Mouse (Mus musculus) myocyte (in vitro differentiated cells): Measurements from ENCODE around the gene Siglece. TPM values are rescaled to one million over a fixed set of nuclear protein-coding genes. Genes with fewer than 3 reads are reported as not detected.

ENCODE experiments used
- H3K27me3 ChIP-seq: one replicate; pipeline ENCODE4 v1.6.1; 2011; ENCODE audit not compliant: control insufficient read depth, insufficient read depth, insufficient read length
- H3K36me3 ChIP-seq: one replicate; pipeline ENCODE4 v1.6.1; 2011; ENCODE audit not compliant: control insufficient read depth, insufficient read depth
- H3K4me2 ChIP-seq: one replicate; pipeline ENCODE4 v1.6.1; 2011; ENCODE audit warnings: low read depth, control low read depth
- H3K4me3 ChIP-seq: one replicate; pipeline ENCODE4 v1.5.1; 2011; ENCODE audit warnings: mild to moderate bottlenecking, control low read depth, moderate library complexity
- H3K79me2 ChIP-seq: one replicate; pipeline ENCODE4 v1.6.1; 2011; ENCODE audit not compliant: control insufficient read depth, insufficient read depth
- H3ac ChIP-seq: one replicate; pipeline ENCODE4 v1.6.1; 2011; ENCODE audit not compliant: control insufficient read depth, insufficient read length
- CEBPB ChIP-seq: IDR thresholded peaks from 2 replicates; pipeline ENCODE4 v1.6.1; 2011; ENCODE audit warnings: mild to moderate bottlenecking, moderate library complexity; ENCODE audit not compliant: poor library complexity, insufficient read depth, severe bottlenecking
- E2F4 ChIP-seq: IDR thresholded peaks from one replicate; pipeline ENCODE4 v1.6.1; 2011; ENCODE audit warnings: mild to moderate bottlenecking, control low read depth, moderate library complexity; ENCODE audit not compliant: insufficient read depth
- MAX ChIP-seq: IDR thresholded peaks from one replicate; pipeline ENCODE4 v1.6.1; 2011; ENCODE audit warnings: low read depth, mild to moderate bottlenecking, control low read depth
- MYOD1 ChIP-seq, 3 experiments: IDR thresholded peaks; one replicate each; pipeline ENCODE4 v1.6.1; 2011; ENCODE audit warnings: control low read depth in 2 of 3, low read depth in 2 of 3, mild to moderate bottlenecking in 2 of 3, moderate library complexity in 1 of 3; ENCODE audit not compliant: insufficient read length in 2 of 3, control insufficient read depth in 1 of 3
- MYOG ChIP-seq, 3 experiments: IDR thresholded peaks; one replicate each; pipeline ENCODE4 v1.6.1; 2011; ENCODE audit warnings: control low read depth in 2 of 3, low read depth in 2 of 3, mild to moderate bottlenecking in 2 of 3; ENCODE audit not compliant: insufficient read length in 2 of 3, control insufficient read depth in 1 of 3, insufficient read depth in 1 of 3
- POLR2A ChIP-seq: IDR thresholded peaks from one replicate; pipeline ENCODE4 v1.6.1; 2011; ENCODE audit warnings: low read depth, mild to moderate bottlenecking, control low read depth, moderate library complexity; ENCODE audit not compliant: insufficient read length
- POLR2AphosphoS2 ChIP-seq: IDR thresholded peaks from one replicate; pipeline ENCODE4 v1.6.1; 2011; ENCODE audit warnings: low read depth, control low read depth; ENCODE audit not compliant: insufficient read length
- REST ChIP-seq: IDR thresholded peaks from one replicate; pipeline ENCODE4 v1.6.1; 2011; ENCODE audit warnings: mild to moderate bottlenecking, control low read depth, moderate library complexity; ENCODE audit not compliant: insufficient read depth, insufficient read length
- SRF ChIP-seq: IDR thresholded peaks from one replicate; pipeline ENCODE4 v1.6.1; 2011; ENCODE audit warnings: low read depth; ENCODE audit not compliant: control insufficient read depth, insufficient read length
- TCF12 ChIP-seq: IDR thresholded peaks from one replicate; pipeline ENCODE4 v1.6.1; 2011; ENCODE audit warnings: mild to moderate bottlenecking, control low read depth; ENCODE audit not compliant: poor library complexity, insufficient read depth, severe bottlenecking
- TCF3 ChIP-seq: IDR thresholded peaks from one replicate; pipeline ENCODE4 v1.6.1; 2011; ENCODE audit warnings: low read depth, control low read depth; ENCODE audit not compliant: insufficient read length
- USF1 ChIP-seq: IDR thresholded peaks from one replicate; pipeline ENCODE4 v1.6.1; 2011; ENCODE audit warnings: low read depth, mild to moderate bottlenecking, control low read depth, moderate library complexity
- polyA plus RNA-seq: library from polyadenylated mRNA; unstranded; fragments of >200 nt; fragmentation: generic; extraction: Trizol; gene quantifications from one replicate; pipeline ENCODE4 v1.2.1, GENCODE M21; 2012; ENCODE audit warnings: missing spikeins

Gene Siglece
- polyA plus RNA-seq, 1 experiment, result not detected

DNA sequence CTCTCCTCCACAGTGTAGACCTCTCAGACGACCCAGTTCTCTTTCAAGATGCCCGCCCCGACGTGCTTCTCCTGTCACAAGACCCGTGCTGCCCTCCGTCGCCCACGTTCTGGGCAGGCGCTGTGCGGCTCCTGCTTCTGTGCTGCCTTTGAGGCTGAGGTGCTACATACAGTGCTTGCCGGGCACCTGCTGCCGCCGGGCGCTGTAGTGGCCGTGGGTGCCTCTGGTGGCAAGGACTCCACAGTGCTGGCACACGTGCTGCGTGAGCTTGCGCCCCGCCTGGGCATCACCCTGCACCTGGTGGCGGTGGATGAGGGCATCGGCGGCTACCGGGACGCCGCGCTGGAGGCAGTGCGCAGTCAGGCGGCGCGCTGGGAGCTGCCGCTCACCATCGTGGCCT, 15.1 kb upstream of the Siglece start:
- Histone ChIP-seq H3ac (no peak overlapping the region), H3K4me3 (no peak overlapping the region), H3K79me2 (peaks cover 20% of the 10 kb centered on the region), H3K4me2 (no peak overlapping the region), H3K36me3 (peaks cover 10% of the 10 kb centered on the region), H3K27me3 (no peaks in the 10 kb centered on the region)
- TF ChIP-seq REST (no peak), MYOG (IDR thresholded peaks at IDR 0.05; ENCODE audit: control insufficient read depth in 1 of 3, insufficient read depth in 1 of 3, insufficient read length in 2 of 3, low read depth in 2 of 3) (no peak), USF1 (no peak), E2F4 (no peak), POLR2A (no peak), TCF12 (no peak), MAX (no peak), CEBPB (no peak), TCF3 (no peak), POLR2AphosphoS2 (no peak), SRF (no peak), MYOD1 (IDR thresholded peaks at IDR 0.05; ENCODE audit: control insufficient read depth in 1 of 3, insufficient read length in 2 of 3, low read depth in 2 of 3) (no peak)

DNA sequence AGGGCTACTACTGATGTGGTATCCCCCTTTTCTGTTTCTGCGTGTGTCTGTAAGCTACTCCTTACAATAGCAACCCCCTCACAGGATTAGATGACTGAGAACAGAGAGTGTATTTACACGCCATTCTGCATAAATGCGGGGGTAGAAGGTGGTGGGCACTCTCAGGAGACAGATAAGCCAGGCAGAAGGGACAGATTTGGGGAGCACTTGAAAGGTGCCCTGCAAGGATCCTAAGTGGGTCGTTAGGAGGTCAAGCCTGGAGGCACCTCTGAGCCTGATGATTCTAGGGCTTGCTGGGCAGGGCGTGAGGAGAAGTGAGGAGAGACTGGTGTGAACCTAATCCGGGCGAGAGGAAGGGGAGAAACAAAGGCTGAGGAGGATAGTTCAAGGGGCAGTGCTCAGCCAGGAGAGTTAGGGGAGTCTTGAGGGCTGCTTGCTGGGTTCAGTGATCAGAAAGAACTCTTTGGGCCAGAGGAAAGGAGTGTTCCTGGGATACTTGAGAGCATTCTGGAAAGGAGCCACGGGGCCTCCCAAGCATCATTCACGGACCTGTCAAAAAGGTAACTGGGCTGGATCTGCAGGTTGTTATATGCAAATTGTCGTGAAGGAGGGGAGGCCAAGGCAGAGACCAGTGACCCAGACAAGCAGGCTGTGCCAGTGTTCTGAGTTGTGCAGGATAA, 12.8 kb upstream of the Siglece start:
- Histone ChIP-seq H3K79me2 (peaks cover 20% of the 10 kb centered on the region), H3K27me3 (no peaks in the 10 kb centered on the region), H3K4me2 (peak overlapping the region; percentile 82), H3ac (peak overlapping the region; percentile 61), H3K4me3 (peak overlapping the region; percentile 61), H3K36me3 (peaks cover 10% of the 10 kb centered on the region)
- no peak for TF ChIP-seq SRF
- TF ChIP-seq POLR2AphosphoS2, result no peak
- TF ChIP-seq MYOD1 (IDR thresholded peaks at IDR 0.05; ENCODE audit: control insufficient read depth in 1 of 3, insufficient read length in 2 of 3, low read depth in 2 of 3), result no peak
- no peak for TF ChIP-seq REST
- TF ChIP-seq TCF12, result no peak
- TF ChIP-seq POLR2A, result no peak
- TF ChIP-seq E2F4, result no peak
- TF ChIP-seq MAX, result no peak
- TF ChIP-seq TCF3, result no peak
- no peak for TF ChIP-seq CEBPB
- no peak for TF ChIP-seq MYOG (IDR thresholded peaks at IDR 0.05; ENCODE audit: control insufficient read depth in 1 of 3, insufficient read depth in 1 of 3, insufficient read length in 2 of 3, low read depth in 2 of 3)
- TF ChIP-seq USF1, result no peak

DNA sequence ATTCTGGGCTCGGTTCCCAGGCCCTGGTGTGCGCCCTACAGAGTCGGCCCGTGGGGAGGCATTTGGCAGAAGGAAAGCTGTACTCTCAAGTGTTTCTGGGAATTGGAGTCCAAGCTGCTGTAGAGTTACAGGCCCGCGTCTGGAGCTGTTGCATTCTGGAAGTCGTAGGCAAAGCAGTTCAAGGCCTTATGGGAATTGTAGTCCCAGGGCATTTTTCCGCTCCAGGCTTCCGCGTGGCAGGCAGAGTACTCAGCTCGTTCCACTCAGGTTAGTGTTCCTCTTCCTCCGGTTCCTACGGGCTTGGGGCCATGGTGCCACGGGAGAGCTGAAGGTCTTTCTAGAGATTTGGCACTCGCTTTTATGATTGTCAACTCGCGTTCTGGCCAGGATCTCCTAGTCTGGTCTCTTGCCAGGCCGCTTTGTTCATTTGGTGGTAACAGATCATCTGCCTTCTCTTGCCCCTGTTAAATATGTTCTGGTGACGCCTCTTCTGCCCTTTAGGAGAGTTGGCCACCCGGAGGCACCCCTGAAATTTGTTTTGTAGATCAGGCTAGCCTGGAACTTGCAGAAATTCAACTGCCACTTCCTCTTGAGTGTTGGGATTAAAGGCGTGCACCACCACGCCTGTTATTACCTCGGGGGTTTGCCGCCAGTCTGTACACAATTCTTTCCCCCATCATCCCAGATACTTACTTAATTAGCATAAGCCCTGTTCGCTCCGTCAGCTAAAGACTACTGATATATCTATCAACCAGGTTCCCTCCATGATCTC, 12.0 kb upstream of the Siglece start, which contains the start of gene Ctu1:
Ctu1 (plus strand) TSS at position 208 of the 772 bp plus-strand sequence.
- Histone ChIP-seq H3K79me2 (peaks cover 20% of the 10 kb centered on the region), H3K4me2 (peak within 1 kb of the TSS; percentile 82), H3K4me3 (peak within 1 kb of the TSS; percentile 61), H3K36me3 (peaks cover 5% of the 10 kb centered on the region), H3ac (peak within 1 kb of the TSS; percentile 61), H3K27me3 (no peaks in the 10 kb centered on the region)
- TF ChIP-seq CEBPB (no peak), POLR2A (peak; percentile 61), MYOD1 (IDR thresholded peaks at IDR 0.05; ENCODE audit: control insufficient read depth in 1 of 3, insufficient read length in 2 of 3, low read depth in 2 of 3) (no peak)

DNA sequence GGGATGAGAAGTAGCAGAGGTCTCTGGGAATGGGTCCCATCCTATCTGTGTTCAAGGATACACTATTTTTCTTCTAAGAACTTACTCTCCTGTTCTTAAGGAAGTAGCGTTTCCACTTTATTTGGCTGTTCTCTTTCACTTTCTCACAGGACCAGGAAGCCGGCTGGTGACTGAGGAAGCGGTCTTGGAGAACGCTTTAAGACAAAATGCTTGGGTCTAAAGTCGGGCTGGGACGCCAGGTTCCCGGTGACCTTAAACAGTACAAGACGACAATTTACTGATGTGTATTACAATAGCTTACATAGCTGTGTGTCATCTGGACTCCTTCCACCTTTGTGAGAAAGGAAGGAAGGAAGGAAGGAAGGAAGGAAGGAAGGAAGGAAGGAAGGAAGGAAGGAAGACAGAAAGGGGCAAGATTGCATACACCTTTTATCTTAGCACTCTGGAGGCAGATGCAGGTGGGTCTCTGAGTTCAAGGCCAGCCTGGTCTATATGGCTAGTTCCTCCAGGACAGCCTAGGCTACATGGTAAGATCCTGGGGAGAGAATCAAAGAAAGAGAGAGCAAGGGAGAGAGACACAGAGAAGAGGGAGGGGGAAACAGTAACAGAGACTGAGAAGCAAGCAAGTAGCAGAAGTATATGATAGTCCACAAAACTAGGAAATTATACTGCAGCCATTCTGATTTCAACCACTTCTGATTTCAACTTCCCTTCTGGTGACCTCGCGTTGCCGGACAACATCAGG, 11.3 kb upstream of the Siglece start:
- TF ChIP-seq TCF12 (no peak), SRF (no peak), CEBPB (no peak), TCF3 (no peak), MYOG (IDR thresholded peaks at IDR 0.05; ENCODE audit: control insufficient read depth in 1 of 3, insufficient read depth in 1 of 3, insufficient read length in 2 of 3, low read depth in 2 of 3) (no peak), MAX (no peak), POLR2AphosphoS2 (no peak), POLR2A (no peak)
- H3K4me3 ChIP-seq, result peak overlapping the region; percentile 61
- peaks cover 20% of the 10 kb centered on the region for H3K79me2 ChIP-seq
- peak overlapping the region; percentile 72 for H3K4me2 ChIP-seq
- H3K27me3 ChIP-seq, result no peaks in the 10 kb centered on the region
- H3K36me3 ChIP-seq, result peaks cover 4% of the 10 kb centered on the region
- H3ac ChIP-seq, result peak overlapping the region; percentile 61
